Mouse (Mus musculus) neutrophil, adult 5-6 weeks (primary cell): Measurements from ENCODE around the gene Trim43c. TPM values are rescaled to one million over a fixed set of nuclear protein-coding genes. Genes with fewer than 3 reads are reported as not detected.
A peak's percentile ranks its signal among the peaks of the same experiment; 100 is the strongest.
"Not testable (repeated sequence)": the region's sequence is repeated elsewhere in the genome, so short reads cannot be mapped to it uniquely, and the experiment has no call there.

Source experiments
- ATAC-seq: fragments of 151-379, 151-347 bp; 2 replicates; pipeline ENCODE4 v1.8.0; 2017; ENCODE audit warnings: mild to moderate bottlenecking, moderate TSS enrichment; ENCODE audit not compliant: insufficient number of reproducible peaks, poor library complexity, low FRiP score, severe bottlenecking; ENCODE audit errors: extremely low read depth
- total RNA-seq: library from RNA; stranded (forward); fragments of 200-1000 nt; gene quantifications from 2 replicates; pipeline ENCODE4 v1.2.3, GENCODE M21; 2017

Gene Trim43c
- not detected in 2 replicates for total RNA-seq

- not testable (repeated sequence) for ATAC-seq
These were observed at the start of gene Trim43c for GRCm38 (mm10) chr9:88838864-88839263. Gene Trim43c, plus strand, starts transcription at chr9:88839164.

GRCm38 (mm10) chr9:88853072-88853471 is 14.1 kb downstream of the Trim43c start:
- not testable (repeated sequence) for ATAC-seq

DNA sequence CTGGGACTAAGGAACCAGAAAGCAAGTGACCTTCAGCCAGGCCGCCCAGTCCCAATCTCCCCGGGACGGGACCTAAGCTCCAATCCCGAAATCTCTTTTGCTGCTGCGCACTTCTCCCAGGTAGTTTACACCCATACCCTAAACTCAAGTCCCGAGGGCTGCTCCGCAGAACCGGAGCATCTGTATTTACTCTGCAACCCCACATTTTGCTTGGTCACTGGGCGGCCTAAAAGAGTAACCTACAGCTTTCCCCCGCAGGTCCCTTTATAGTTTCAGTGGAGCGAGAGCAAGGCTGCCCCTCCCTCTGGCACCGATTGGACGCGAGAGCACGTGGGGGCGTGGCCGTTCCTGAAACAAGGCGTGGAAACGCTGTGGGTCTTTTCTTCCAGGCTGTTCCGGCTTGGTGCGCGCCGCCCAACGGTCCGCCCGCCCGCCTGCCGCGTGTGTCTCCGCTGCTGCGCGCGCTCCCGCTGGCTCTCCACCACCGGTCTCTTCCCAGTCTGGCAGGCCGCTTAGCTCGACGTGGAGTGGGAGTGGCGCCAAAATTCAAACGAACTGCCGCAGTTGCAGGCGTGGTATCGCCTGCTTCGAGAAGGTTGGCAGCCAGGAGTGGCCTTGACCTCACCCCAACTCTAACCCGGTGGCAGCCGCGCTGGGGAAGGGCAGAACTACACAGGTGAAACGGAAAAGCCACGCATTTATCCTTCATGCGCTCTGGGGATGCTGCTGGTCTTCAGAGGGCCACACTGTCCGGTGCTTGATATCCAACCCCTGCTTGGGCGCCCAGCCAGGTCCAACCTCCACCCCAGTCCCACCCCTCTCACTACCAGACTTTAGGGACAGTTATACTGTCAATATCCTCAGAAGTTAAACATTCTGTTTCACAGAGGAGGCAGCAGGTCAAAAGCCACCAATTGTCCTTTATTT is 19.9 kb downstream of the Trim43c start:
- peak; percentile 96 for ATAC-seq

Other genes starting within 250 kb of the Trim43c start
- 43.3 and 46.6 TPM in 2 replicates for gene Mthfsl, start 118.9 kb upstream of the Trim43c start, total RNA-seq
- 9.9 and 16.3 TPM in 2 replicates for gene Bcl2a1d, start 107.2 kb upstream of the Trim43c start, total RNA-seq
- 4.9 and 10.6 TPM in 2 replicates for gene Bcl2a1a, start 117.7 kb downstream of the Trim43c start, total RNA-seq